Mouse (Mus musculus): ENCODE measurements around the gene U2af2.
"Not testable (repeated sequence)": the region's sequence is repeated elsewhere in the genome, so short reads cannot be mapped to it uniquely, and the experiment has no call there.

The U2af2 gene

GRCm38 (mm10) chr7:5074984-5075383, 13.0 kb downstream of the U2af2 start:
- no peak for DNase-seq (ENCODE audit: low read depth, low spot score)

GRCm38 (mm10) chr7:5076931-5077330, 15.0 kb downstream of the U2af2 start:
- DNase-seq (ENCODE audit: low read depth, low spot score) = no peak

GRCm38 (mm10) chr7:5079365-5080009, 17.5 kb downstream of the U2af2 start:
- DNase-seq (ENCODE audit: low read depth, low spot score) = not testable (repeated sequence)

GRCm38 (mm10) chr7:5080010-5080751, 18.2 kb downstream of the U2af2 start, which contains the start of gene Epn1:
Epn1 (plus strand) TSS chr7:5080235.
- peak; percentile 94 for DNase-seq (ENCODE audit: low read depth, low spot score)

GRCm38 (mm10) chr7:5080815-5081214, 18.9 kb downstream of the U2af2 start:
- no peak for DNase-seq (ENCODE audit: low read depth, low spot score)

GRCm38 (mm10) chr7:5081241-5081640, 19.3 kb downstream of the U2af2 start:
- no peak for DNase-seq (ENCODE audit: low read depth, low spot score)

GRCm38 (mm10) chr7:5081939-5082338, 20.0 kb downstream of the U2af2 start:
- no peak for DNase-seq (ENCODE audit: low read depth, low spot score)

- no peak for DNase-seq (ENCODE audit: low read depth, low spot score)
Observed at GRCm38 (mm10) chr7:5083325-5084105, 21.6 kb downstream of the U2af2 start.

- no peak for DNase-seq (ENCODE audit: low read depth, low spot score)
Observed at GRCm38 (mm10) chr7:5085512-5085911, 23.6 kb downstream of the U2af2 start.

GRCm38 (mm10) chr7:5086921-5087440, 25.0 kb downstream of the U2af2 start:
- DNase-seq (ENCODE audit: low read depth, low spot score) = no peak

- no peak for DNase-seq (ENCODE audit: low read depth, low spot score)
Observed at GRCm38 (mm10) chr7:5087886-5088285, 25.9 kb downstream of the U2af2 start.

- no peak for DNase-seq (ENCODE audit: low read depth, low spot score)
Observed at GRCm38 (mm10) chr7:5089853-5090252, 27.9 kb downstream of the U2af2 start.

- DNase-seq (ENCODE audit: low read depth, low spot score) = no peak
Observed at GRCm38 (mm10) chr7:5091008-5091728, 29.2 kb downstream of the U2af2 start.

GRCm38 (mm10) chr7:5092381-5092780, 30.4 kb downstream of the U2af2 start:
- no peak for DNase-seq (ENCODE audit: low read depth, low spot score)

GRCm38 (mm10) chr7:5092831-5093510, 31.0 kb downstream of the U2af2 start:
- no peak for DNase-seq (ENCODE audit: low read depth, low spot score)

GRCm38 (mm10) chr7:5098769-5099168, 36.8 kb downstream of the U2af2 start:
- no peak for DNase-seq (ENCODE audit: low read depth, low spot score)

GRCm38 (mm10) chr7:5099796-5100195, 37.9 kb downstream of the U2af2 start:
- no peak for DNase-seq (ENCODE audit: low read depth, low spot score)

GRCm38 (mm10) chr7:5101066-5101663, 39.2 kb downstream of the U2af2 start:
- DNase-seq (ENCODE audit: low read depth, low spot score) = no peak

GRCm38 (mm10) chr7:5102564-5102963, 40.6 kb downstream of the U2af2 start:
- DNase-seq (ENCODE audit: low read depth, low spot score) = no peak

- no peak for DNase-seq (ENCODE audit: low read depth, low spot score)
Observed at GRCm38 (mm10) chr7:5108272-5108671, 46.3 kb downstream of the U2af2 start.

All from WW6 (cell line).